Mouse (Mus musculus) heart, postnatal 4 days (tissue): Measurements from ENCODE around the gene Nat8l. TPM values are rescaled to one million over a fixed set of nuclear protein-coding genes. Genes with fewer than 3 reads are reported as not detected.

Source experiments
- DNase-seq: peaks from one replicate; pipeline ENCODE4 v3.0.0; 2021
- total RNA-seq, 2 experiments: library from RNA; stranded (reverse); gene quantifications; 2 replicates each; pipeline ENCODE4 v1.2.3; 2021

Gene Nat8l
- total RNA-seq, 2 experiments from 2014 or later = 1.8 to 2.0 TPM

GRCm38 (mm10) chr5:34004618-34005017, 8.8 kb downstream of the Nat8l start:
- DNase-seq = no peak

- no peak for DNase-seq
These were observed 11.0 kb downstream of the Nat8l start for GRCm38 (mm10) chr5:34006832-34007231.

- no peak for DNase-seq
These were observed 11.7 kb downstream of the Nat8l start for GRCm38 (mm10) chr5:34007392-34007941.

- DNase-seq = no peak
These were observed 18.9 kb downstream of the Nat8l start for GRCm38 (mm10) chr5:34014652-34015051.

- DNase-seq = no peak
These were observed 23.2 kb downstream of the Nat8l start for GRCm38 (mm10) chr5:34018968-34019367.

- no peak for DNase-seq
These were observed 34.3 kb downstream of the Nat8l start for GRCm38 (mm10) chr5:34030101-34030500.

- DNase-seq = no peak
These were observed 35.2 kb downstream of the Nat8l start for GRCm38 (mm10) chr5:34031022-34031421.

GRCm38 (mm10) chr5:34032520-34032919, 36.7 kb downstream of the Nat8l start:
- no peak for DNase-seq

Other genes with a start within 250 kb of the Nat8l start
- 100 to 1,000 TPM; 101 to 103 TPM for gene Letm1, start 213.2 kb upstream of the Nat8l start, total RNA-seq
- gene Nsd2, start 175.3 kb upstream of the Nat8l start, total RNA-seq = 100 to 1,000 TPM in 1 of 2 experiments, 10 to 100 TPM in 1; 96.1 to 104 TPM
- gene Nelfa, start 59.6 kb upstream of the Nat8l start, total RNA-seq = 10 to 100 TPM; 16.9 to 18.3 TPM
- 10 to 100 TPM; 12.5 to 13.9 TPM for gene Gm1673, start 12.6 kb upstream of the Nat8l start, total RNA-seq
- gene Poln, start 173.5 kb downstream of the Nat8l start, total RNA-seq = under 1 TPM; 0.47 to 0.52 TPM
- gene Haus3, start 173.5 kb downstream of the Nat8l start, total RNA-seq = 10 to 100 TPM; 11.5 to 12.5 TPM
- 10 to 100 TPM; 60.7 to 66.5 TPM for gene Mxd4, start 191.7 kb downstream of the Nat8l start, total RNA-seq